Mouse (Mus musculus) liver, embryonic 14 days (tissue): ENCODE results near the gene Olfr1356. TPM values are rescaled to one million over a fixed set of nuclear protein-coding genes. Genes with fewer than 3 reads are reported as not detected.

Source experiments
- polyA plus RNA-seq: library from polyadenylated mRNA; depleted of rRNA; stranded (reverse); fragments of >200 nt; gene quantifications from 2 replicates; pipeline ENCODE4 v1.2.3, GENCODE M21; 2012; rRNA removed

Olfr1356 gene
- not detected in 2 replicates for polyA plus RNA-seq

GRCm38 (mm10) chr10:78852066-78852465 is at the start of gene Olfr1356:
TSS of gene Olfr1356 (minus strand) at chr10:78852166.

DNA sequence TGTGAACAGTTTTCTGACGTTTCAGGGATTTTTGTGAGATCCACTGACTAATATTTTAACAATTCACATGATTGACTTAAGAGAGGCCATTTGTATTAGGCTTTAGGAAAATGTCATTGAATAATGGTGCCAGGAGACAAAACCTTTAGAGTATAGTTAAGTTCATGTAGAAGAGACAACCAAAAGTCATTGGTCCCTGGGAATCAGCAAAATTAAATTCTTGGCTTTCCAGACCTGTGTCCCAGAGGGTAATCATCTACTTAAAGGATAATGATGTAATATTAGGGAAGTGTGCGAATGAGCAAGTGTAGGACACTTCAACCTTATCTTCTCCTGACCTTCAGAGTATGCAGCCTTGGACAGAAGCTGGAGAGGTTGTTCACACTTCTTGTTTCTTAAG is 23.3 kb upstream of the Olfr1356 start, which contains the start of gene Olfr1355:
TSS of gene Olfr1355 (plus strand) at position 301 of the 400 bp plus-strand sequence.

Other genes with a start within 250 kb of the Olfr1356 start
- not detected in 2 replicates for gene Olfr1357, start 234.1 kb downstream of the Olfr1356 start, polyA plus RNA-seq
- not detected in 2 replicates for gene Casp14, start 133.9 kb downstream of the Olfr1356 start, polyA plus RNA-seq
- gene Ccdc105, start 99.1 kb downstream of the Olfr1356 start, polyA plus RNA-seq = 0.01 TPM in 1 of 2 replicates, not detected in the other
- gene Slc1a6, start 71.7 kb downstream of the Olfr1356 start, polyA plus RNA-seq = 0.19 and 0.20 TPM in 2 replicates
- gene Olfr1355, start 23.4 kb upstream of the Olfr1356 start, polyA plus RNA-seq = not detected in 2 replicates
- gene Olfr1354, start 61.0 kb upstream of the Olfr1356 start, polyA plus RNA-seq = not detected in 2 replicates
- not detected in 2 replicates for gene Olfr8, start 98.5 kb upstream of the Olfr1356 start, polyA plus RNA-seq
- not detected in 2 replicates for gene Olfr1353, start 111.1 kb upstream of the Olfr1356 start, polyA plus RNA-seq
- gene Olfr1352, start 128.9 kb upstream of the Olfr1356 start, polyA plus RNA-seq = not detected in 2 replicates
- not detected in 2 replicates for gene Olfr1351, start 160.3 kb upstream of the Olfr1356 start, polyA plus RNA-seq
- not detected in 2 replicates for gene Olfr57, start 176.6 kb upstream of the Olfr1356 start, polyA plus RNA-seq
- 1.6 TPM in 2 replicates for gene 2610008E11Rik, start 245.4 kb upstream of the Olfr1356 start, polyA plus RNA-seq